Mouse (Mus musculus) C2C12 (cell line): ENCODE measurements around the gene Phf21a. TPM values are rescaled to one million over a fixed set of nuclear protein-coding genes. Genes with fewer than 3 reads are reported as not detected.

ENCODE experiments used
- H3K27me3 ChIP-seq: one replicate; pipeline ENCODE4 v1.6.1; 2011; ENCODE audit not compliant: control insufficient read depth, insufficient read depth, insufficient read length
- H3K36me3 ChIP-seq: one replicate; pipeline ENCODE4 v1.6.1; 2011; ENCODE audit not compliant: control insufficient read depth, insufficient read depth
- H3K4me3 ChIP-seq: one replicate; pipeline ENCODE4 v1.5.1; 2011; ENCODE audit warnings: mild to moderate bottlenecking, control low read depth; ENCODE audit not compliant: poor library complexity, insufficient read depth, severe bottlenecking
- H3K79me2 ChIP-seq: one replicate; pipeline ENCODE4 v1.6.1; 2011; ENCODE audit not compliant: control insufficient read depth, insufficient read depth
- H3K79me3 ChIP-seq: one replicate; pipeline ENCODE4 v1.6.1; 2011; ENCODE audit warnings: low read depth, control low read depth
- H3ac ChIP-seq: one replicate; pipeline ENCODE3; 2011; ENCODE audit warnings: low read depth; ENCODE audit not compliant: control insufficient read depth, insufficient read length
- CEBPB ChIP-seq: IDR thresholded peaks from one replicate; pipeline ENCODE4 v1.6.1; 2011; ENCODE audit warnings: low read depth, mild to moderate bottlenecking, control low read depth, moderate library complexity
- CTCF ChIP-seq: IDR thresholded peaks from one replicate; pipeline ENCODE4 v1.5.1; 2011; ENCODE audit not compliant: control insufficient read depth, insufficient read depth, insufficient read length
- FOSL1 ChIP-seq: IDR thresholded peaks from one replicate; pipeline ENCODE4 v1.8.0; 2011; ENCODE audit warnings: mild to moderate bottlenecking, low read length; ENCODE audit not compliant: poor library complexity, insufficient read depth, severe bottlenecking
- MAX ChIP-seq: IDR thresholded peaks from one replicate; pipeline ENCODE4 v1.6.1; 2011; ENCODE audit warnings: mild to moderate bottlenecking, control low read depth
- MYOD1 ChIP-seq: IDR thresholded peaks from one replicate; pipeline ENCODE4 v1.6.1; 2011; ENCODE audit warnings: low read depth; ENCODE audit not compliant: control insufficient read depth, insufficient read length
- MYOG ChIP-seq: IDR thresholded peaks from one replicate; pipeline ENCODE4 v1.6.1; 2011; ENCODE audit not compliant: control insufficient read depth, insufficient read length; ENCODE audit errors: extremely low read depth
- USF1 ChIP-seq: IDR thresholded peaks from one replicate; pipeline ENCODE4 v1.6.1; 2011; ENCODE audit warnings: low read depth, mild to moderate bottlenecking, control low read depth, moderate library complexity
- polyA plus RNA-seq: library from polyadenylated mRNA; unstranded; fragments of >200 nt; fragmentation: generic; extraction: Trizol; gene quantifications from one replicate; pipeline ENCODE4 v1.2.1, GENCODE M21; 2012; ENCODE audit warnings: missing spikeins

Gene Phf21a
- polyA plus RNA-seq, 1 experiment, result 8.5 TPM

- Histone ChIP-seq H3K79me2 (peaks cover 38% of the 10 kb centered on the region), H3K4me3 (no peak overlapping the region), H3K36me3 (no peaks in the 10 kb centered on the region), H3ac (no peak overlapping the region), H3K27me3 (no peaks in the 10 kb centered on the region), H3K79me3 (peaks cover 2% of the 10 kb centered on the region)
- TF ChIP-seq MAX (no peak), MYOD1 (no peak), USF1 (no peak), FOSL1 (no peak), MYOG (no peak), CTCF (no peak), CEBPB (no peak)
Measured at GRCm38 (mm10) chr2:92190960-92191359, 98.0 kb downstream of the Phf21a start.

- Histone ChIP-seq H3K27me3 (no peaks in the 10 kb centered on the region), H3ac (no peak overlapping the region), H3K79me3 (peaks cover 2% of the 10 kb centered on the region), H3K79me2 (peaks cover 30% of the 10 kb centered on the region), H3K36me3 (no peaks in the 10 kb centered on the region), H3K4me3 (no peak overlapping the region)
- TF ChIP-seq FOSL1 (no peak), CEBPB (no peak), MYOG (no peak), USF1 (no peak), CTCF (no peak), MAX (no peak), MYOD1 (no peak)
Measured at GRCm38 (mm10) chr2:92191826-92192581, 99.1 kb downstream of the Phf21a start.

- no peak overlapping the region for H3K4me3 ChIP-seq
- TF ChIP-seq MYOD1, result no peak
- TF ChIP-seq CEBPB, result no peak
- TF ChIP-seq CTCF, result no peak
- no peak for TF ChIP-seq MYOG
- TF ChIP-seq FOSL1, result no peak
- TF ChIP-seq USF1, result no peak
- no peak for TF ChIP-seq MAX
- H3K27me3 ChIP-seq, result no peaks in the 10 kb centered on the region
- H3ac ChIP-seq, result no peak overlapping the region
- H3K36me3 ChIP-seq, result no peaks in the 10 kb centered on the region
- H3K79me3 ChIP-seq, result peaks cover 2% of the 10 kb centered on the region
- no peaks in the 10 kb centered on the region for H3K79me2 ChIP-seq
Measured at GRCm38 (mm10) chr2:92198126-92198525, 105.2 kb downstream of the Phf21a start.

- Histone ChIP-seq H3K36me3 (no peaks in the 10 kb centered on the region), H3K27me3 (no peaks in the 10 kb centered on the region), H3ac (no peak overlapping the region), H3K79me2 (no peaks in the 10 kb centered on the region), H3K4me3 (no peak overlapping the region), H3K79me3 (peaks cover 2% of the 10 kb centered on the region)
- TF ChIP-seq MYOG, result no peak
- TF ChIP-seq MYOD1, result no peak
- no peak for TF ChIP-seq CTCF
Measured at GRCm38 (mm10) chr2:92198747-92199146, 105.8 kb downstream of the Phf21a start.

GRCm38 (mm10) chr2:92199562-92200286 is 106.8 kb downstream of the Phf21a start:
- H3K27me3 ChIP-seq, result no peaks in the 10 kb centered on the region

More at GRCm38 (mm10) chr2:92199562-92200286, 106.8 kb downstream of the Phf21a start:
- Histone ChIP-seq H3K4me3 (no peak overlapping the region), H3K36me3 (no peaks in the 10 kb centered on the region), H3K79me3 (peaks cover 2% of the 10 kb centered on the region), H3ac (no peak overlapping the region), H3K79me2 (no peaks in the 10 kb centered on the region)
- no peak for TF ChIP-seq MAX
- TF ChIP-seq CTCF, result no peak
- TF ChIP-seq MYOG, result no peak
- no peak for TF ChIP-seq USF1
- TF ChIP-seq CEBPB, result no peak
- no peak for TF ChIP-seq MYOD1
- no peak for TF ChIP-seq FOSL1
